14 mouse cellular contexts compared by ENCODE assay signal in the genomic region with DNA sequence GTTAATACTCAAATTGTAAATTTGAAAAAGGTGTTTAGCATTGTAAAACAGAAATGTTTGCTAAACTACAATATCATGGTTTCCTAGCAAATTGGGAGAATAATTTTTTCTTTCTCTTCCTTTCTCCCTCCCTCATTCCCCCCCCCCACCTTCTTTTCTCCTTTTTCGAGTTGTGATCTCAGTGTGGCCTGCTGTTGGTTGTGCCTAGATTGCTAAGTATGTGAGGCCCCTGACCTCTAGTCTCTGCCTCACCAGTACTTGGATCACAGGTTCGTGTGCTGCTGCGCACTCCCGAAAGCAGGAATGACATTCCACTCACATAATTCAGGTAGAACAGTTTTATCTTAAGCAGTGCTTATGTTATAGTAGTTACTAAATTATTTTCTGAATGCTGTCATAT. TPM values are rescaled to one million over a fixed set of nuclear protein-coding genes. Genes with fewer than 3 reads are reported as not detected.
A peak's percentile ranks its signal among the peaks of the same experiment; 100 is the strongest.
DNase-seq lines count a peak whose midpoint lies in the region; ATAC-seq lines count a peak whose summit lies in the region.
"Had no signal": no experiment of that assay in that cellular context is flagged by ENCODE, and none has a peak within 500 bp of the region (broad histone marks: within the 10 kb centered on the region; RNA-seq: fewer than 3 reads in every experiment).

No protein-coding gene starts in this region.

- H3K9me3 ChIP-seq in limb, embryonic 13.5 days, result no peaks in the 10 kb centered on the region
- H3K9me3 ChIP-seq in limb, embryonic 10.5 days (replicated peaks), result no peaks in the 10 kb centered on the region
- no peaks in the 10 kb centered on the region for H3K9me3 ChIP-seq in forebrain, embryonic 14.5 days (replicated peaks; ENCODE audit: control insufficient read depth, low read length)
- H3K9me3 ChIP-seq in midbrain, embryonic 15.5 days, result no peaks in the 10 kb centered on the region
- H3K9me3 ChIP-seq: embryonic facial prominence, embryonic 12.5 days had no signal

- no peak overlapping the region for H3K9ac ChIP-seq in limb, embryonic 13.5 days
- no peak overlapping the region for H3K9ac ChIP-seq in forebrain, embryonic 14.5 days (ENCODE audit: low read length)
- no peak overlapping the region for H3K9ac ChIP-seq in midbrain, embryonic 15.5 days
- H3K9ac ChIP-seq: embryonic facial prominence, embryonic 12.5 days had no signal

- no peaks in the 10 kb centered on the region for H3K27me3 ChIP-seq in limb, embryonic 13.5 days
- H3K27me3 ChIP-seq in limb, embryonic 10.5 days (ENCODE audit: low read depth, poor library complexity, severe bottlenecking), result no peaks in the 10 kb centered on the region
- H3K27me3 ChIP-seq in forebrain, embryonic 14.5 days (replicated peaks; ENCODE audit: control insufficient read depth, insufficient read depth, low read length), result no peaks in the 10 kb centered on the region
- no peaks in the 10 kb centered on the region for H3K27me3 ChIP-seq in midbrain, embryonic 15.5 days (replicated peaks)
- H3K27me3 ChIP-seq: embryonic facial prominence, embryonic 12.5 days had no signal

- no peak for ATAC-seq in cerebellum, adult (ENCODE audit: insufficient number of reproducible peaks, low FRiP score, low TSS enrichment)
- no peak for ATAC-seq in limb, embryonic 13.5 days (ENCODE audit: low FRiP score, low read depth)
- no peak for ATAC-seq in forebrain, embryonic 14.5 days
- ATAC-seq in midbrain, embryonic 15.5 days (replicated peaks), result no peak

- H3K4me2 ChIP-seq in limb, embryonic 13.5 days (replicated peaks), result 0 out of 2 replicates have a peak overlapping the region, but pooled peaks have one; percentile 28
- peak overlapping the region; percentile 29; the same call in 1 of the 2 replicates for H3K4me2 ChIP-seq in forebrain, embryonic 14.5 days (ENCODE audit: low read length)
- H3K4me2 ChIP-seq in midbrain, embryonic 15.5 days, result peak overlapping the region; percentile 38

- H3K27ac ChIP-seq in limb, embryonic 13.5 days, result no peak overlapping the region
- no peak overlapping the region for H3K27ac ChIP-seq in limb, embryonic 10.5 days
- H3K27ac ChIP-seq in forebrain, embryonic 14.5 days (ENCODE audit: low read depth, low read length), result no peak overlapping the region
- no peak overlapping the region for H3K27ac ChIP-seq in midbrain, embryonic 15.5 days

- peak; percentile 26 for DNase-seq in cerebellum, adult 9-11 months
- no peak for DNase-seq in limb, embryonic 10.5 days (ENCODE audit: low spot score)
- no peak for DNase-seq in forebrain, embryonic 14.5 days (ENCODE audit: low spot score)
- no peak for DNase-seq in spleen, adult 18-20 months
- no peak for DNase-seq in ovary, postnatal 10 days (ENCODE audit: low spot score)
- DNase-seq: adrenal gland, postnatal 36 days; B cell, adult 2 months; cerebellum, adult 9-10 months; kidney, postnatal 36 days; thymus, adult 18-20 months had no signal

- peaks cover 16% of the 10 kb centered on the region for H3K36me3 ChIP-seq in limb, embryonic 13.5 days
- peaks cover 20% of the 10 kb centered on the region for H3K36me3 ChIP-seq in limb, embryonic 10.5 days
- 0 out of 2 replicates have a peak, but pooled peaks cover 2% of the 10 kb centered on the region for H3K36me3 ChIP-seq in forebrain, embryonic 14.5 days (ENCODE audit: control insufficient read depth, insufficient read depth, low read length)
- H3K36me3 ChIP-seq in midbrain, embryonic 15.5 days (replicated peaks), result no peaks in the 10 kb centered on the region

- no peak overlapping the region for H3K4me3 ChIP-seq in limb, embryonic 13.5 days
- no peak overlapping the region for H3K4me3 ChIP-seq in limb, embryonic 10.5 days
- H3K4me3 ChIP-seq in forebrain, embryonic 14.5 days (ENCODE audit: low read depth, low read length), result no peak overlapping the region
- peak overlapping the region; percentile 16; the same call in 1 of the 2 replicates for H3K4me3 ChIP-seq in midbrain, embryonic 15.5 days

- peaks cover 21% of the 10 kb centered on the region for H3K4me1 ChIP-seq in limb, embryonic 13.5 days
- peaks cover 19% of the 10 kb centered on the region for H3K4me1 ChIP-seq in limb, embryonic 10.5 days
- peaks cover 12% of the 10 kb centered on the region; the same call in 1 of the 2 replicates for H3K4me1 ChIP-seq in forebrain, embryonic 14.5 days (ENCODE audit: control insufficient read depth, insufficient read depth, low read length)
- peaks cover 33% of the 10 kb centered on the region for H3K4me1 ChIP-seq in midbrain, embryonic 15.5 days

- WGBS in limb, embryonic 13.5 days, result 74% methylated on average over 4 of the region's 4 CpGs
- WGBS in limb, embryonic 10.5 days, result 77% methylated on average over 4 of the region's 4 CpGs
- WGBS in forebrain, embryonic 14.5 days, result 73% methylated on average over 4 of the region's 4 CpGs
- WGBS in midbrain, embryonic 15.5 days, result 55% methylated on average over 4 of the region's 4 CpGs

RNA-seq across cellular contexts. Expression of a gene that starts 27.8 kb away (rescaled TPM):
- polyA plus RNA-seq in limb, embryonic 13.5 days (2015; fragmentation: Nextera tagmentation; extraction: Ambion mirVana), result 40.4 and 42.2 TPM in 2 replicates
- polyA plus RNA-seq in limb, embryonic 10.5 days (2016; fragmentation: Nextera tagmentation; extraction: Ambion mirVana), result 40.0 and 49.9 TPM in 2 replicates
- 27.1 and 42.0 TPM in 2 replicates for polyA plus RNA-seq in forebrain, embryonic 14.5 days (2014; fragmentation: Nextera tagmentation; extraction: Ambion mirVana)
- polyA plus RNA-seq in midbrain, embryonic 15.5 days (2015; fragmentation: Nextera tagmentation; extraction: Ambion mirVana), result 43.4 and 44.7 TPM in 2 replicates
